In genomic region chr7:28766910-28767309, GRCm38 (mm10) we compare ENCODE assay signal across 9 mouse cellular contexts. TPM values are rescaled to one million over a fixed set of nuclear protein-coding genes. Genes with fewer than 3 reads are reported as not detected.
DNase-seq lines count a peak whose midpoint lies in the region; ATAC-seq and TF ChIP-seq lines count a peak whose summit lies in the region.
"Had no signal": no experiment of that assay in that cellular context is flagged by ENCODE, and none has a peak within 500 bp of the region (broad histone marks: within the 10 kb centered on the region; RNA-seq: fewer than 3 reads in every experiment).

No protein-coding gene starts in this region.

- peaks cover 4% of the 10 kb centered on the region for H3K79me3 ChIP-seq in C2C12 (ENCODE audit: low read depth)

- H3K27me3 ChIP-seq in heart, embryonic 11.5 days (ENCODE audit: control insufficient read depth, insufficient read depth, low read length): no peaks in the 10 kb centered on the region
- H3K27me3 ChIP-seq in C2C12 (ENCODE audit: control insufficient read depth, insufficient read depth, insufficient read length): no peaks in the 10 kb centered on the region
- H3K27me3 ChIP-seq in liver, embryonic 12.5 days (replicated peaks): no peaks in the 10 kb centered on the region

- 4% methylated on average over 14 of the region's 14 CpGs for WGBS in heart, embryonic 11.5 days (ENCODE audit: insufficient replicate concordance)
- WGBS in liver, embryonic 12.5 days (ENCODE audit: insufficient replicate concordance): 9% methylated on average over 14 of the region's 14 CpGs

- no peak for TF ChIP-seq POLR2A in embryonic fibroblast, embryonic 13.5 days (IDR thresholded peaks at IDR 0.05; ENCODE audit: low read depth, low read length)

- peaks cover 34% of the 10 kb centered on the region for H3K79me2 ChIP-seq in C2C12 (ENCODE audit: control insufficient read depth, insufficient read depth)

- no peak overlapping the region for H3K27ac ChIP-seq in heart, embryonic 11.5 days (ENCODE audit: low read depth, low read length)
- no peak overlapping the region for H3K27ac ChIP-seq in embryonic fibroblast, embryonic 13.5 days (ENCODE audit: insufficient read depth, low read length)
- peak overlapping the region; percentile 75 for H3K27ac ChIP-seq in liver, embryonic 12.5 days

- H3K9ac ChIP-seq in heart, embryonic 11.5 days (ENCODE audit: low read depth, low read length): peak overlapping the region; percentile 73
- H3K9ac ChIP-seq in liver, embryonic 12.5 days: peak overlapping the region; percentile 84

- ATAC-seq in heart, embryonic 11.5 days (replicated peaks; ENCODE audit: insufficient number of reproducible peaks, low FRiP score, low TSS enrichment): no peak
- no peak for ATAC-seq in liver, embryonic 12.5 days

- H3K4me3 ChIP-seq in heart, embryonic 11.5 days (ENCODE audit: low read depth, low read length): peak overlapping the region; percentile 75
- peak overlapping the region; percentile 40 for H3K4me3 ChIP-seq in C2C12 (ENCODE audit: insufficient read depth, poor library complexity, severe bottlenecking)
- peak overlapping the region; percentile 86 for H3K4me3 ChIP-seq in embryonic fibroblast, embryonic 13.5 days (ENCODE audit: insufficient read depth, low read length)
- peak overlapping the region; percentile 84 for H3K4me3 ChIP-seq in liver, embryonic 12.5 days

- TF ChIP-seq CTCF in C2C12 (IDR thresholded peaks at IDR 0.05; ENCODE audit: control insufficient read depth, insufficient read depth, insufficient read length): no peak
- no peak for TF ChIP-seq CTCF in embryonic fibroblast, embryonic 13.5 days (IDR thresholded peaks at IDR 0.05; ENCODE audit: borderline replicate concordance, insufficient read depth, low read length)

- DNase-seq in heart, adult 11 months: no peak
- no peak for DNase-seq in urinary bladder, postnatal 10 days (ENCODE audit: low spot score)
- no peak for DNase-seq in ovary, postnatal 14 days (ENCODE audit: low spot score)
- DNase-seq in left cerebral cortex, postnatal 14 days (ENCODE audit: low spot score in 2 of 2): no peak

- H3ac ChIP-seq in C2C12 (ENCODE audit: control insufficient read depth, insufficient read length, low read depth): peak overlapping the region; percentile 63

- H3K4me1 ChIP-seq in heart, embryonic 11.5 days (ENCODE audit: control insufficient read depth, insufficient read depth, low read length): peaks cover 11% of the 10 kb centered on the region; the same call in 1 of the 2 replicates
- H3K4me1 ChIP-seq in embryonic fibroblast, embryonic 13.5 days (ENCODE audit: control insufficient read depth, insufficient read depth, low read length): peaks cover 10% of the 10 kb centered on the region; the same call in 1 of the 2 replicates
- peaks cover 53% of the 10 kb centered on the region for H3K4me1 ChIP-seq in liver, embryonic 12.5 days

- intact Hi-C loops in left cerebral cortex, postnatal 14 days (cut with DNase I): no loop called here

- no peaks in the 10 kb centered on the region for H3K9me3 ChIP-seq in heart, embryonic 11.5 days (replicated peaks; ENCODE audit: control insufficient read depth, low read length)
- no peaks in the 10 kb centered on the region for H3K9me3 ChIP-seq in liver, embryonic 12.5 days (replicated peaks)

- peaks cover 1% of the 10 kb centered on the region for H3K36me3 ChIP-seq in heart, embryonic 11.5 days (ENCODE audit: control insufficient read depth, insufficient read depth, low read length)
- no peaks in the 10 kb centered on the region for H3K36me3 ChIP-seq in C2C12 (ENCODE audit: control insufficient read depth, insufficient read depth)
- peaks cover 14% of the 10 kb centered on the region for H3K36me3 ChIP-seq in liver, embryonic 12.5 days

- H3K4me2 ChIP-seq in heart, embryonic 11.5 days: peak overlapping the region; percentile 72
- H3K4me2 ChIP-seq in liver, embryonic 12.5 days: peak overlapping the region; percentile 79

TF ChIP-seq in C2C12, 6 proteins besides CTCF, POLR2A, EP300 and RAD21:
- no peak for TF ChIP-seq USF1 (IDR thresholded peaks at IDR 0.05; ENCODE audit: low read depth)
- no peak for TF ChIP-seq MYOD1 (IDR thresholded peaks at IDR 0.05; ENCODE audit: control insufficient read depth, insufficient read length, low read depth)
- TF ChIP-seq CEBPB (IDR thresholded peaks at IDR 0.05; ENCODE audit: low read depth): no peak
- TF ChIP-seq MAX (IDR thresholded peaks at IDR 0.05): no peak
- no peak for TF ChIP-seq FOSL1 (IDR thresholded peaks at IDR 0.05; ENCODE audit: insufficient read depth, low read length, poor library complexity, severe bottlenecking)
- no peak for TF ChIP-seq MYOG (IDR thresholded peaks at IDR 0.05; ENCODE audit: control insufficient read depth, extremely low read depth, insufficient read length)

RNA-seq across cellular contexts. Expression of gene Sirt2, which starts 0.4 kb away (rescaled TPM):
- 52.2 and 55.3 TPM in 2 replicates for polyA plus RNA-seq in heart, embryonic 11.5 days (2014; fragmentation: Nextera tagmentation; extraction: Ambion mirVana)
- 48.9 TPM for polyA plus RNA-seq in C2C12 (2012; fragmentation: generic; extraction: Trizol)
- 60.1 and 64.1 TPM in 2 replicates for polyA plus RNA-seq in embryonic fibroblast, embryonic 13.5 days (2011; ENCODE audit: insufficient read length, low read depth, missing spikeins)
- polyA plus RNA-seq in liver, embryonic 12.5 days (2016; fragmentation: Nextera tagmentation; extraction: Ambion mirVana): 28.5 and 29.0 TPM in 2 replicates
- total RNA-seq in left cerebral cortex, postnatal 14 days (2021): 100 to 1,000 TPM; 189 to 230 TPM

RNA-seq across cellular contexts. Expression of gene Nfkbib, which starts 0.4 kb away (rescaled TPM):
- 34.7 and 38.0 TPM in 2 replicates for polyA plus RNA-seq in heart, embryonic 11.5 days (2014; fragmentation: Nextera tagmentation; extraction: Ambion mirVana)
- polyA plus RNA-seq in C2C12 (2012; fragmentation: generic; extraction: Trizol): 45.1 TPM
- 13.8 and 15.0 TPM in 2 replicates for polyA plus RNA-seq in embryonic fibroblast, embryonic 13.5 days (2011; ENCODE audit: insufficient read length, low read depth, missing spikeins)
- polyA plus RNA-seq in liver, embryonic 12.5 days (2016; fragmentation: Nextera tagmentation; extraction: Ambion mirVana): 41.6 and 43.1 TPM in 2 replicates
- 10 to 100 TPM; 39.3 to 39.6 TPM for total RNA-seq in left cerebral cortex, postnatal 14 days (2021)

RNA-seq across cellular contexts. Expression of gene Ccer2, which starts 10.9 kb away (rescaled TPM):
- polyA plus RNA-seq in heart, embryonic 11.5 days (2014; fragmentation: Nextera tagmentation; extraction: Ambion mirVana): not detected in 2 replicates
- polyA plus RNA-seq in C2C12 (2012; fragmentation: generic; extraction: Trizol): not detected
- polyA plus RNA-seq in embryonic fibroblast, embryonic 13.5 days (2011; ENCODE audit: insufficient read length, low read depth, missing spikeins): not detected in 2 replicates
- not detected in 2 replicates for polyA plus RNA-seq in liver, embryonic 12.5 days (2016; fragmentation: Nextera tagmentation; extraction: Ambion mirVana)
- 1 to 10 TPM; 1.3 TPM for total RNA-seq in left cerebral cortex, postnatal 14 days (2021)
- polyA plus RNA-seq: gonadal fat pad, adult 2 months had no signal

RNA-seq across cellular contexts. Expression of gene Rinl, which starts 21.9 kb away (rescaled TPM):
- 2.4 and 2.5 TPM in 2 replicates for polyA plus RNA-seq in heart, embryonic 11.5 days (2014; fragmentation: Nextera tagmentation; extraction: Ambion mirVana)
- polyA plus RNA-seq in C2C12 (2012; fragmentation: generic; extraction: Trizol): 0.09 TPM
- 0.77 TPM in 1 of 2 replicates, not detected in the other for polyA plus RNA-seq in embryonic fibroblast, embryonic 13.5 days (2011; ENCODE audit: insufficient read length, low read depth, missing spikeins)
- 14.5 and 16.1 TPM in 2 replicates for polyA plus RNA-seq in liver, embryonic 12.5 days (2016; fragmentation: Nextera tagmentation; extraction: Ambion mirVana)
- 1 to 10 TPM; 1.6 to 2.5 TPM for total RNA-seq in left cerebral cortex, postnatal 14 days (2021)

RNA-seq across cellular contexts. Expression of gene Sars2, which starts 25.1 kb away (rescaled TPM):
- polyA plus RNA-seq in heart, embryonic 11.5 days (2014; fragmentation: Nextera tagmentation; extraction: Ambion mirVana): 20.9 and 21.2 TPM in 2 replicates
- 18.1 TPM for polyA plus RNA-seq in C2C12 (2012; fragmentation: generic; extraction: Trizol)
- polyA plus RNA-seq in embryonic fibroblast, embryonic 13.5 days (2011; ENCODE audit: insufficient read length, low read depth, missing spikeins): 5.2 and 7.1 TPM in 2 replicates
- polyA plus RNA-seq in liver, embryonic 12.5 days (2016; fragmentation: Nextera tagmentation; extraction: Ambion mirVana): 20.4 and 22.3 TPM in 2 replicates
- 10 to 100 TPM; 13.0 to 17.9 TPM for total RNA-seq in left cerebral cortex, postnatal 14 days (2021)
